Mouse (Mus musculus): Measurements from ENCODE around the gene Olfr824.
"Not testable (repeated sequence)": the region's sequence is repeated elsewhere in the genome, so short reads cannot be mapped to it uniquely, and the experiment has no call there.

The Olfr824 gene

GRCm38 (mm10) chr10:130129900-130130299 lies at the start of gene Olfr824:
TSS of gene Olfr824 (minus strand) at chr10:130130000.
- DNase-seq, result not testable (repeated sequence)

GRCm38 (mm10) chr10:130166666-130167065 lies 36.9 kb upstream of the Olfr824 start, which contains the start of gene Olfr825:
TSS of gene Olfr825 (minus strand) at chr10:130166766.
- no peak for DNase-seq

GRCm38 (mm10) chr10:130165196-130165595 lies 35.4 kb upstream of the Olfr824 start:
- DNase-seq, result no peak

GRCm38 (mm10) chr10:130144121-130144520 lies 14.3 kb upstream of the Olfr824 start:
- DNase-seq, result no peak

- DNase-seq, result not testable (repeated sequence)
Measured at GRCm38 (mm10) chr10:130142481-130142880, 12.7 kb upstream of the Olfr824 start.

GRCm38 (mm10) chr10:130134811-130135210 lies 5.0 kb upstream of the Olfr824 start:
- no peak for DNase-seq

GRCm38 (mm10) chr10:130116045-130116444 lies 13.8 kb downstream of the Olfr824 start:
- DNase-seq, result not testable (repeated sequence)

- DNase-seq, result not testable (repeated sequence)
Measured at GRCm38 (mm10) chr10:130115283-130115682, 14.5 kb downstream of the Olfr824 start, which contains the start of gene Olfr823. TSS of gene Olfr823 (minus strand) at chr10:130115383.

GRCm38 (mm10) chr10:130096104-130096503 lies 33.7 kb downstream of the Olfr824 start:
- DNase-seq, result no peak

GRCm38 (mm10) chr10:130092838-130093440 lies 36.9 kb downstream of the Olfr824 start:
- peak; percentile 1 for DNase-seq
